Mouse (Mus musculus) MEL (cell line): ENCODE data around the gene Nfia. TPM values are rescaled to one million over a fixed set of nuclear protein-coding genes. Genes with fewer than 3 reads are reported as not detected.

Experiments used
- DNase-seq: peaks from one replicate; pipeline ENCODE4 v3.0.0; 2011; ENCODE audit warnings: low read depth, low spot score
- H3K27ac ChIP-seq: 2 replicates; pipeline ENCODE4 v1.5.1; 2012; ENCODE audit warnings: low read depth, mild to moderate bottlenecking, control low read depth, low read length, moderate library complexity; ENCODE audit not compliant: control insufficient read depth
- H3K27me3 ChIP-seq, 2 experiments: fragments of 150-350 bp in 1 of 2; sonication (generic) in 1 of 2; 2 replicates each; pipeline ENCODE4 v1.6.1; 2012; ENCODE audit warnings: low read length in 2 of 2, mild to moderate bottlenecking in 2 of 2, improper control_type of control experiment in 1 of 2, moderate library complexity in 1 of 2; ENCODE audit not compliant: insufficient read depth in 2 of 2, control insufficient read depth in 1 of 2
- H3K36me3 ChIP-seq, 2 experiments: 2 replicates each; pipeline ENCODE4 v1.6.1; 2012 to 2014; ENCODE audit warnings: low read length in 2 of 2, improper control_type of control experiment in 1 of 2, inconsistent platforms in 1 of 2, mild to moderate bottlenecking in 1 of 2; ENCODE audit not compliant: insufficient read depth in 2 of 2, control insufficient read depth in 1 of 2
- H3K4me1 ChIP-seq, 2 experiments: fragments of 150-350 bp in 1 of 2; sonication (generic) in 1 of 2; 2 replicates each; pipeline ENCODE4 v1.6.1; 2012; ENCODE audit warnings: low read length in 2 of 2, improper control_type of control experiment in 1 of 2, mild to moderate bottlenecking in 1 of 2; ENCODE audit not compliant: insufficient read depth in 2 of 2, control insufficient read depth in 1 of 2
- H3K4me3 ChIP-seq, 2 experiments: fragments of 150-350 bp in 1 of 2; sonication (generic) in 1 of 2; 2 replicates each; pipeline ENCODE4 v1.5.1; 2012; ENCODE audit warnings: low read depth in 2 of 2, low read length in 2 of 2, mild to moderate bottlenecking in 2 of 2, moderate library complexity in 2 of 2, control low read depth in 1 of 2, improper control_type of control experiment in 1 of 2; ENCODE audit not compliant: control insufficient read depth in 1 of 2, insufficient read depth in 1 of 2
- H3K79me2 ChIP-seq: 2 replicates; pipeline ENCODE4 v1.6.1; 2012; ENCODE audit warnings: mild to moderate bottlenecking, low read length, moderate library complexity; ENCODE audit not compliant: control insufficient read depth, poor library complexity, insufficient read depth
- H3K9ac ChIP-seq: 2 replicates; pipeline ENCODE4 v1.6.1; 2012; ENCODE audit warnings: low read depth, mild to moderate bottlenecking, control low read depth, low read length, moderate library complexity; ENCODE audit not compliant: control insufficient read depth, poor library complexity, severe bottlenecking
- H3K9me3 ChIP-seq: fragments of 150-350 bp; sonication (generic); replicated peaks from 2 replicates; pipeline ENCODE4 v1.6.1; 2012; ENCODE audit warnings: mild to moderate bottlenecking, low read length, improper control_type of control experiment, moderate library complexity; ENCODE audit not compliant: insufficient read depth
- BHLHE40 ChIP-seq: IDR thresholded peaks from 2 replicates; pipeline ENCODE4 v1.6.1; 2012; ENCODE audit warnings: low read depth, mild to moderate bottlenecking, inconsistent platforms, low read length, improper control_type of control experiment, borderline replicate concordance
- CHD1 ChIP-seq: IDR thresholded peaks from 2 replicates; pipeline ENCODE4 v1.6.1; 2012; ENCODE audit warnings: low read depth, mild to moderate bottlenecking, inconsistent platforms, low read length, improper control_type of control experiment
- E2F4 ChIP-seq: IDR thresholded peaks from 2 replicates; pipeline ENCODE4 v1.6.1; 2011; ENCODE audit warnings: low read depth, low read length, improper control_type of control experiment, borderline replicate concordance
- ELF1 ChIP-seq: IDR thresholded peaks from 2 replicates; pipeline ENCODE4 v1.6.1; 2014; ENCODE audit warnings: low read depth, mild to moderate bottlenecking, inconsistent platforms, low read length, improper control_type of control experiment, moderate library complexity
- EP300 ChIP-seq, 2 experiments: IDR thresholded peaks; 2 replicates each; pipeline ENCODE4 v1.6.1; 2011; ENCODE audit warnings: improper control_type of control experiment in 2 of 2, low read length in 2 of 2, low read depth in 1 of 2, mild to moderate bottlenecking in 1 of 2
- ETS1 ChIP-seq: IDR thresholded peaks from 2 replicates; pipeline ENCODE4 v1.6.1; 2012; ENCODE audit warnings: low read depth, mild to moderate bottlenecking, inconsistent platforms, low read length, improper control_type of control experiment, moderate library complexity
- GABPA ChIP-seq: IDR thresholded peaks from 2 replicates; pipeline ENCODE4 v1.6.1; 2012; ENCODE audit warnings: low read depth, mild to moderate bottlenecking, inconsistent platforms, low read length, improper control_type of control experiment, moderate library complexity
- GATA1 ChIP-seq: IDR thresholded peaks from 2 replicates; pipeline ENCODE4 v1.6.1; 2011; ENCODE audit warnings: low read depth, low read length, improper control_type of control experiment
- HCFC1 ChIP-seq: IDR thresholded peaks from 2 replicates; pipeline ENCODE4 v1.6.1; 2012; ENCODE audit warnings: low read depth, mild to moderate bottlenecking, inconsistent platforms, low read length, improper control_type of control experiment, moderate library complexity
- JUND ChIP-seq: IDR thresholded peaks from 2 replicates; pipeline ENCODE4 v1.6.1; 2011; ENCODE audit warnings: low read depth, mild to moderate bottlenecking, improper control_type of control experiment, low read length
- MAX ChIP-seq: IDR thresholded peaks from 2 replicates; pipeline ENCODE4 v1.6.1; 2011; ENCODE audit warnings: low read length, improper control_type of control experiment
- MAZ ChIP-seq: IDR thresholded peaks from 2 replicates; pipeline ENCODE4 v1.6.1; 2012; ENCODE audit warnings: low read depth, mild to moderate bottlenecking, inconsistent platforms, low read length, improper control_type of control experiment
- MEF2A ChIP-seq: IDR thresholded peaks from 2 replicates; pipeline ENCODE4 v1.6.1; 2014; ENCODE audit warnings: low read depth, mild to moderate bottlenecking, inconsistent platforms, low read length, improper control_type of control experiment; ENCODE audit not compliant: poor library complexity, insufficient replicate concordance, severe bottlenecking; ENCODE audit errors: extremely low read depth
- MXI1 ChIP-seq: IDR thresholded peaks from 2 replicates; pipeline ENCODE4 v1.6.1; 2011; ENCODE audit warnings: mild to moderate bottlenecking, low read depth, low read length, improper control_type of control experiment
- MYB ChIP-seq: IDR thresholded peaks from 2 replicates; pipeline ENCODE4 v1.6.1; 2011; ENCODE audit warnings: mild to moderate bottlenecking, low read depth, low read length, improper control_type of control experiment
- MYC ChIP-seq: IDR thresholded peaks from 2 replicates; pipeline ENCODE4 v1.6.1; 2011; ENCODE audit warnings: low read depth, mild to moderate bottlenecking, low read length, improper control_type of control experiment, moderate library complexity
- NELFE ChIP-seq: IDR thresholded peaks from 2 replicates; pipeline ENCODE4 v1.6.1; 2011; ENCODE audit warnings: low read depth, low read length, improper control_type of control experiment
- NRF1 ChIP-seq: IDR thresholded peaks from 2 replicates; pipeline ENCODE4 v1.6.1; 2014; ENCODE audit warnings: low read depth, mild to moderate bottlenecking, inconsistent platforms, low read length, improper control_type of control experiment, moderate library complexity; ENCODE audit not compliant: poor library complexity, insufficient read depth, severe bottlenecking
- POLR2A ChIP-seq, 2 experiments: IDR thresholded peaks; 2 replicates each; pipeline ENCODE4 v1.6.1; 2011 to 2012; ENCODE audit warnings: low read length in 2 of 2, mild to moderate bottlenecking in 2 of 2, control low read depth in 1 of 2, improper control_type of control experiment in 1 of 2, low read depth in 1 of 2, moderate library complexity in 1 of 2; ENCODE audit not compliant: control insufficient read depth in 1 of 2, insufficient read depth in 1 of 2, poor library complexity in 1 of 2
- POLR2AphosphoS2 ChIP-seq: IDR thresholded peaks from 2 replicates; pipeline ENCODE4 v1.6.1; 2011; ENCODE audit warnings: low read length, improper control_type of control experiment
- RAD21 ChIP-seq: IDR thresholded peaks from 2 replicates; pipeline ENCODE4 v1.6.1; 2011; ENCODE audit warnings: mild to moderate bottlenecking, low read depth, low read length, improper control_type of control experiment
- SMC3 ChIP-seq: IDR thresholded peaks from 2 replicates; pipeline ENCODE4 v1.6.1; 2011; ENCODE audit warnings: low read depth, low read length, improper control_type of control experiment
- TBP ChIP-seq: IDR thresholded peaks from 2 replicates; pipeline ENCODE4 v1.8.0; 2011; ENCODE audit warnings: low read depth, low read length, improper control_type of control experiment
- TCF12 ChIP-seq: IDR thresholded peaks from 2 replicates; pipeline ENCODE4 v1.6.1; 2014; ENCODE audit warnings: low read depth, mild to moderate bottlenecking, inconsistent platforms, low read length, improper control_type of control experiment, moderate library complexity
- UBTF ChIP-seq: IDR thresholded peaks from 2 replicates; pipeline ENCODE4 v1.6.1; 2012; ENCODE audit warnings: low read depth, mild to moderate bottlenecking, inconsistent platforms, low read length, improper control_type of control experiment, moderate library complexity, borderline replicate concordance; ENCODE audit not compliant: insufficient read depth
- USF1 ChIP-seq: IDR thresholded peaks from 2 replicates; pipeline ENCODE4 v1.6.1; 2014; ENCODE audit warnings: low read depth, mild to moderate bottlenecking, inconsistent platforms, low read length, improper control_type of control experiment, moderate library complexity
- ZMIZ1 ChIP-seq: IDR thresholded peaks from 2 replicates; pipeline ENCODE4 v1.6.1; 2012; ENCODE audit warnings: low read depth, mild to moderate bottlenecking, inconsistent platforms, low read length, improper control_type of control experiment, moderate library complexity
- ZNF384 ChIP-seq: IDR thresholded peaks from 2 replicates; pipeline ENCODE4 v1.6.1; 2012; ENCODE audit warnings: low read depth, mild to moderate bottlenecking, inconsistent platforms, low read length, improper control_type of control experiment
- polyA plus RNA-seq, 2 experiments: library from polyadenylated mRNA; stranded (reverse) in 1 of 2; unstranded in 1 of 2; fragments of >175 nt in 1 of 2; fragments of >200 nt in 1 of 2; gene quantifications; 2 replicates each; pipeline versions ENCODE4 v1.2.1 to v1.2.4; 2012; ENCODE audit warnings: low replicate concordance in 2 of 2, low read depth in 1 of 2; ENCODE audit not compliant: insufficient read length in 2 of 2, insufficient read depth in 1 of 2, missing spikeins in 1 of 2
- total RNA-seq: library from RNA; depleted of rRNA; stranded (reverse); fragments of 300-350 nt; gene quantifications from 2 replicates; pipeline ENCODE4 v1.2.3, GENCODE M21; 2012

The Nfia gene
- total and polyA plus RNA-seq, 3 experiments: 10.2 to 20.5 (median 13.4) TPM

GRCm38 (mm10) chr4:97754241-97754640 lies 18.3 kb upstream of the Nfia start:
- no peaks in the 10 kb centered on the region for H3K9me3 ChIP-seq
- no peak overlapping the region for H3K27ac ChIP-seq
- no peak overlapping the region for H3K9ac ChIP-seq
- peaks cover 16% of the 10 kb centered on the region; the same call in 1 of the 2 replicates for H3K79me2 ChIP-seq
- peaks cover 9 to 24% of the 10 kb centered on the region in 2 experiments for H3K4me1 ChIP-seq
- H3K36me3 ChIP-seq: peaks cover 0 to 31% of the 10 kb centered on the region in 2 experiments; a peak in 2 of 4 replicates
- DNase-seq: no peak
- no peak overlapping the region for H3K4me3 ChIP-seq
- H3K27me3 ChIP-seq: no peaks in the 10 kb centered on the region
- TF ChIP-seq JUND: no peak
- TF ChIP-seq POLR2A (IDR thresholded peaks at IDR 0.05; ENCODE audit: control insufficient read depth in 1 of 2, insufficient read depth in 1 of 2, low read depth in 1 of 2, low read length in 2 of 2, poor library complexity in 1 of 2): no peak
- TF ChIP-seq ELF1: no peak
- no peak for TF ChIP-seq POLR2AphosphoS2
- no peak for TF ChIP-seq RAD21
- no peak for TF ChIP-seq MYB
- TF ChIP-seq HCFC1: no peak
- no peak for TF ChIP-seq GABPA
- TF ChIP-seq MAZ: no peak
- TF ChIP-seq, all 39 proteins: peak for 0

GRCm38 (mm10) chr4:97757207-97757977 lies 15.1 kb upstream of the Nfia start:
- H3K79me2 ChIP-seq: peaks cover 7% of the 10 kb centered on the region; the same call in 1 of the 2 replicates
- no peaks in the 10 kb centered on the region for H3K27me3 ChIP-seq
- peak overlapping the region; percentile 75 for H3K27ac ChIP-seq
- peak overlapping the region; percentile 66 to 85 for H3K4me3 ChIP-seq
- peaks cover 0 to 26% of the 10 kb centered on the region in 2 experiments; a peak in 2 of 4 replicates for H3K36me3 ChIP-seq
- H3K9ac ChIP-seq: peak overlapping the region; percentile 75
- peak; percentile 89 for DNase-seq
- peaks cover 15 to 19% of the 10 kb centered on the region in 2 experiments for H3K4me1 ChIP-seq
- no peaks in the 10 kb centered on the region for H3K9me3 ChIP-seq
- no peak for TF ChIP-seq E2F4
- no peak for TF ChIP-seq GABPA
- 0 out of 2 replicates have a peak, but pooled peaks have one; percentile 49 for TF ChIP-seq UBTF
- TF ChIP-seq TBP: 0 out of 2 replicates have a peak, but pooled peaks have one; percentile 51
- TF ChIP-seq MXI1: peak; percentile 94
- peak; percentile 73 for TF ChIP-seq ZNF384
- peak; percentile 62 for TF ChIP-seq ETS1
- peak; percentile 35; the same call in 1 of the 2 replicates for TF ChIP-seq CHD1
- TF ChIP-seq USF1: peak; percentile 61
- TF ChIP-seq MAX: peak; percentile 78
- 0 out of 2 replicates have a peak, but pooled peaks have one; percentile 31 for TF ChIP-seq ZMIZ1
- peak; percentile 30; the same call in 1 of the 2 replicates for TF ChIP-seq BHLHE40
- TF ChIP-seq NELFE: peak; percentile 45; the same call in 1 of the 2 replicates
- TF ChIP-seq POLR2A (IDR thresholded peaks at IDR 0.05; ENCODE audit: control insufficient read depth in 1 of 2, insufficient read depth in 1 of 2, low read depth in 1 of 2, low read length in 2 of 2, poor library complexity in 1 of 2): peak; percentile 26; a peak in 1 of 4 replicates
- 0 out of 2 replicates have a peak, but pooled peaks have one; percentile 8 for TF ChIP-seq TCF12
- TF ChIP-seq EP300 (IDR thresholded peaks at IDR 0.05; ENCODE audit: low read depth in 1 of 2, low read length in 2 of 2): 0 out of 4 replicates have a peak, but pooled peaks of 1 of the 2 experiments have one; percentile 25
- TF ChIP-seq HCFC1: peak; percentile 58
- TF ChIP-seq NRF1: peak; percentile 80
- no peak for TF ChIP-seq SMC3
- no peak for TF ChIP-seq ELF1
- peak; percentile 70 for TF ChIP-seq MYC
- no peak for TF ChIP-seq MEF2A
- TF ChIP-seq GATA1: no peak
